Mouse (Mus musculus) kidney, embryonic 14.5 days (tissue): ENCODE results near the gene Arhgap33. TPM values are rescaled to one million over a fixed set of nuclear protein-coding genes. Genes with fewer than 3 reads are reported as not detected.

Source experiments
- ATAC-seq: fragments of 200-750 bp; cut with Nextera tagmentation; 2 replicates; pipeline ENCODE4 v1.8.0; 2017; ENCODE audit warnings: moderate number of reproducible peaks, mild to moderate bottlenecking, moderate TSS enrichment, moderate library complexity; ENCODE audit not compliant: low FRiP score, low TSS enrichment
- H3K27ac ChIP-seq: fragments of 300-500 bp; sonication (generic); 2 replicates; pipeline ENCODE4 v1.5.1; 2014; ENCODE audit warnings: low read depth, mild to moderate bottlenecking, low read length, moderate library complexity, mixed read lengths
- H3K27me3 ChIP-seq: fragments of 300-500 bp; sonication (generic); 2 replicates; pipeline ENCODE4 v1.6.1; 2014; ENCODE audit warnings: mild to moderate bottlenecking, low read length; ENCODE audit not compliant: control insufficient read depth, insufficient read depth
- H3K36me3 ChIP-seq: fragments of 300-500 bp; sonication (generic); 2 replicates; pipeline ENCODE4 v1.6.1; 2014; ENCODE audit warnings: low read length, mixed read lengths; ENCODE audit not compliant: control insufficient read depth, insufficient read depth
- H3K4me1 ChIP-seq: fragments of 300-500 bp; sonication (generic); 2 replicates; pipeline ENCODE4 v1.6.1; 2014; ENCODE audit warnings: low read length, mixed read lengths; ENCODE audit not compliant: control insufficient read depth, insufficient read depth
- H3K4me2 ChIP-seq: fragments of 300-500 bp; sonication (generic); replicated peaks from 2 replicates; pipeline ENCODE4 v1.6.1; 2014; ENCODE audit warnings: low read depth, mild to moderate bottlenecking, low read length
- H3K4me3 ChIP-seq: fragments of 300-500 bp; sonication (generic); 2 replicates; pipeline ENCODE4 v1.5.1; 2014; ENCODE audit warnings: mild to moderate bottlenecking, low read length
- H3K9ac ChIP-seq: fragments of 300-500 bp; sonication (generic); 2 replicates; pipeline ENCODE4 v1.6.1; 2014; ENCODE audit warnings: low read depth, mild to moderate bottlenecking, low read length, moderate library complexity
- H3K9me3 ChIP-seq: fragments of 300-500 bp; sonication (generic); 2 replicates; pipeline ENCODE4 v1.6.1; 2016; ENCODE audit warnings: low read length; ENCODE audit not compliant: control insufficient read depth
- WGBS: fragments of 180-500 bp; shearing (Covaris S2); extraction: QIAGEN DNeasy Blood & Tissue Kit; methylation state at CpG from one replicate; pipeline ENCODE4 v1.1.7; 2014; 5-methylcytosine and 5-hydroxymethylcytosine counted together
- polyA plus RNA-seq: library from polyadenylated mRNA; unstranded; fragments of >200 nt; fragmentation: Nextera tagmentation; extraction: Ambion mirVana; gene quantifications from 2 replicates; pipeline ENCODE4 v1.2.1, GENCODE M21; 2014

The Arhgap33 gene
- polyA plus RNA-seq, 1 experiment from 2014 or later = 17.3 TPM

GRCm38 (mm10) chr7:30556894-30557536, 22.2 kb upstream of the Arhgap33 start:
- H3K9me3 ChIP-seq = no peaks in the 10 kb centered on the region
- H3K4me2 ChIP-seq = no peak overlapping the region
- H3K4me1 ChIP-seq = peaks cover 22% of the 10 kb centered on the region
- WGBS = 94% methylated on average over 18 of the region's 18 CpGs
- H3K4me3 ChIP-seq = no peak overlapping the region
- H3K9ac ChIP-seq = no peak overlapping the region
- H3K36me3 ChIP-seq = peaks cover 33% of the 10 kb centered on the region
- no peak for ATAC-seq
- H3K27me3 ChIP-seq = no peaks in the 10 kb centered on the region
- H3K27ac ChIP-seq = no peak overlapping the region

DNA sequence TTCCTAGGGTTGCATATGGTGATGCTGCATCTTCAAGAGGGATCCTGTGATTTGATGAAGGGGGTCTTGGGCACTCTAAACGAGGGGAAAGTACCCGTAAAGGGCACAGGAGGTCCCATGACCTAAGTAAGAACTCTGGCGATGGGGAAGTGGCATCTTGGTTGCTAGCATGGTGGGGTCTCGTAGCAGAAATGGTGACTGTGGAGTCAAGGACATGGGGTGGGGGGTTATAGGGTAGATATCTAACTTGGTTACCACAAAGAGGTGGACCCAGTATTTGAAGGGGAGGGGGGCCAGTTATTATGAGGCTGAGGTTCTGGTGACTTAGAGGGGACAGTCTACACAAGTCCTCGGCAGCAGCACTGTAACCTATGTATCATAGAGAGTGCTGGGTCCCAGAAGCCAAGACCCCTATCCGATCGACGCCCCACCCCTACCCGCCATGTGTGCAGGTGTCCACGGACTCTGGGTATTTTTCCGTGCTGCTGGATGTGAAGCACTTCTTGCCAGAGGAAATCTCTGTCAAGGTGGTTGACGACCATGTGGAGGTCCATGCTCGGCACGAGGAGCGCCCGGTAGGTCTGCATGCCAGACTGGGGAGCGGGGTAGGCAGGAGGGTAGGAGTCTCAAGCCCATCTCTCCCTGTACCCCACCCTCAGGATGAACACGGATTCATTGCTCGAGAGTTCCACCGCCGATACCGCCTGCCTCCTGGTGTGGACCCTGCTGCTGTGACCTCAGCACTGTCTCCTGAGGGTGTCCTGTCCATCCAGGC, 19.1 kb upstream of the Arhgap33 start:
- 86% methylated on average over 22 of the region's 22 CpGs for WGBS
- no peaks in the 10 kb centered on the region for H3K27me3 ChIP-seq
- H3K4me1 ChIP-seq = peaks cover 17% of the 10 kb centered on the region
- peak overlapping the region; percentile 76; the same call in 1 of the 2 replicates for H3K4me3 ChIP-seq
- peaks cover 34% of the 10 kb centered on the region for H3K36me3 ChIP-seq
- no peaks in the 10 kb centered on the region for H3K9me3 ChIP-seq
- ATAC-seq = no peak
- H3K9ac ChIP-seq = peak overlapping the region; percentile 70; the same call in 1 of the 2 replicates
- no peak overlapping the region for H3K27ac ChIP-seq
- peak overlapping the region; percentile 92 for H3K4me2 ChIP-seq

DNA sequence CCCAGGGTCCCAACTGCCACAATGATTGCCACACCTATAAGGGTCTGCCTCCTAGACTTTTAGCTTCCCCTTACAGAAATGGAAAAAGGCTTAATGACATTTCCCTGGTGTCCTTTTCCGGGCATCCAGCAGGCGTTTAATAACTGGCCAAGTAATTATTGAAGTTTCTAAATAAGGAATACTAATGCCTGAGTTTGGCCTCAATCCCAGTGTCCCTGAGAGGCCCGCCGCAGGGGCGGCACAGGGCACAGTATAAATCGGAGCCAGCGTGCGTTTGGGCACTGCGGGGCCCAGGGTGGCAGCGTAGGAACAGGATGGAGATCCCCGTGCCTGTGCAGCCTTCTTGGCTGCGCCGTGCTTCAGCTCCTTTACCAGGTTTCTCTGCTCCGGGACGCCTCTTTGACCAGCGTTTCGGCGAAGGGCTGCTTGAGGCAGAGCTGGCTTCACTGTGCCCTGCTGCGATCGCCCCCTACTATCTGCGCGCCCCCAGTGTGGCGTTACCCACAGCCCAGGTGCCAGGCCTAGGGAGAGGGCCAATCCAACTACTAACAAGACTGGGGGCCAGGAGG, 18.2 kb upstream of the Arhgap33 start:
- H3K9me3 ChIP-seq = no peaks in the 10 kb centered on the region
- H3K27ac ChIP-seq = peak overlapping the region; percentile 79; the same call in 1 of the 2 replicates
- peak overlapping the region; percentile 92 for H3K4me2 ChIP-seq
- H3K9ac ChIP-seq = peak overlapping the region; percentile 70
- no peaks in the 10 kb centered on the region for H3K27me3 ChIP-seq
- peaks cover 9% of the 10 kb centered on the region for H3K4me1 ChIP-seq
- H3K36me3 ChIP-seq = peaks cover 43% of the 10 kb centered on the region
- WGBS = 5% methylated on average over 23 of the region's 23 CpGs
- ATAC-seq = no peak
- peak overlapping the region; percentile 76 for H3K4me3 ChIP-seq

- peak; percentile 95 for ATAC-seq
- Histone ChIP-seq H3K4me1 (peaks cover 8% of the 10 kb centered on the region; the same call in 1 of the 2 replicates), H3K36me3 (peaks cover 49% of the 10 kb centered on the region), H3K9me3 (no peaks in the 10 kb centered on the region), H3K4me2 (peak within 1 kb of the TSS; percentile 92), H3K9ac (peak within 1 kb of the TSS; percentile 70), H3K4me3 (peak within 1 kb of the TSS; percentile 76), H3K27ac (peak within 1 kb of the TSS; percentile 98), H3K27me3 (no peaks in the 10 kb centered on the region)
- WGBS = under 1% methylated on average over 44 of the region's 44 CpGs
Measured at GRCm38 (mm10) chr7:30552102-30553020, 17.5 kb upstream of the Arhgap33 start, which contains the start of the genes Hspb6 and Proser3. Hspb6 (plus strand) TSS chr7:30552178. Proser3 (minus strand) TSS chr7:30552299.

DNA sequence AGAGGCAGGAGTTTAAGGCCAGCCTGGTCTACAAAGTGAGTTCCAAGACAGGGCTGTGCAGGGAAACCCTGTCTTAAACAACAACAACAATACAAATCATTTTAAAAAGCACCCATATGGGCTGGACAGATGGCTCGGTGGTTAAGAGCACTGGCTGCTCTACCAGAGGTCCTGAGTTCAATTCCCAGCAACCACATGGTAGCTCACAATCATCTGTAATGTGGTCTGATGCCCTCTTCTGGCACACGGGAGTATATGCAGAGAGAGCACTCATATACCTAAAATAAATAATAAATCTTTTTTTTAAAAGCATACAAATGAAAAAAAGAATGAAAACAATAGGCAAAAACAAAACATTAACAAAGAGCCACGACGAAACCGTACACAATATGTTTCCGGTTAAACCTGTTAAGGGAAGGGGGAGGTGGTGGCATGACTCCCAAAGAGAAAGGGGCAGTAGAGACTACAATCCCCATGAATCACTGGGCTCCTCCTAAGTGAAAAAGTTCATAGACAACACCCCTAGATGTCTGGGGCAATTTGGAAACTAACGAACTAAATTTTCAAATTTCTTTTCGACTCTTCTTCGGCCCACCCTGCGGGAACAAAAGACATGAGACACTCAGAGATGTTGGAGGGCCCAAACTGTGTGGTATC, 16.7 kb upstream of the Arhgap33 start:
- 3% methylated on average over 10 of the region's 10 CpGs for WGBS
- Histone ChIP-seq H3K4me2 (peak overlapping the region; percentile 38), H3K4me3 (peak overlapping the region; percentile 76), H3K27me3 (no peaks in the 10 kb centered on the region), H3K36me3 (peaks cover 45% of the 10 kb centered on the region), H3K27ac (peak overlapping the region; percentile 98), H3K4me1 (peaks cover 8% of the 10 kb centered on the region; the same call in 1 of the 2 replicates), H3K9me3 (no peaks in the 10 kb centered on the region), H3K9ac (peak overlapping the region; percentile 70)
- ATAC-seq = peak; percentile 61

- H3K4me2 ChIP-seq = no peak overlapping the region
- no peak overlapping the region for H3K27ac ChIP-seq
- no peaks in the 10 kb centered on the region for H3K27me3 ChIP-seq
- no peak overlapping the region for H3K9ac ChIP-seq
- H3K4me3 ChIP-seq = no peak overlapping the region
- peaks cover 8% of the 10 kb centered on the region; the same call in 1 of the 2 replicates for H3K4me1 ChIP-seq
- no peaks in the 10 kb centered on the region for H3K9me3 ChIP-seq
- H3K36me3 ChIP-seq = peaks cover 44% of the 10 kb centered on the region
- ATAC-seq = no peak
- 93% methylated on average over 1 of the region's 1 CpGs for WGBS
Measured at GRCm38 (mm10) chr7:30550603-30551002, 15.7 kb upstream of the Arhgap33 start.

GRCm38 (mm10) chr7:30549880-30550279, 15.0 kb upstream of the Arhgap33 start:
- 98% methylated on average over 2 of the region's 2 CpGs for WGBS
- no peak for ATAC-seq

DNA sequence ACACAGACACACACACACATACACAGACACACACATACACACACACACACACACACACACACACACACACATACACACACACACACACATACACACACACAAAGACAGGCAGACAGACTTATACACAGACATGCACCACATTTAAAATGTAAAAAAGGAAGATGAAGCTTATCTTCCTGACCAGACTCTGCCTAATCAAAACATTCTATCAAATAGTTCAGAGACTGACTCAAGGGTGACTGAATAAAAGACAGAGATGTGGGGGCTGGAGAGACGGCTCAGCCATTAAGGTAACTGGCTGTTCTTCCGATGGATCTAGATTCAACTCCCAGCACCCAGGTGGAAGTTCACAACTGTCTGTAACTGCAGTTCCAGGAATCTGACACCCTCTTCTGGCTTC, 9.5 kb upstream of the Arhgap33 start:
- Histone ChIP-seq H3K9ac (no peak overlapping the region), H3K27ac (no peak overlapping the region), H3K4me3 (no peak overlapping the region), H3K27me3 (no peaks in the 10 kb centered on the region), H3K36me3 (peaks cover 66% of the 10 kb centered on the region), H3K4me2 (no peak overlapping the region), H3K9me3 (no peaks in the 10 kb centered on the region), H3K4me1 (no peaks in the 10 kb centered on the region)
- 87% methylated on average over 2 of the region's 2 CpGs for WGBS
- ATAC-seq = no peak

More at GRCm38 (mm10) chr7:30549880-30550279, 15.0 kb upstream of the Arhgap33 start:
- Histone ChIP-seq H3K4me2 (no peak overlapping the region), H3K9me3 (no peaks in the 10 kb centered on the region), H3K4me1 (peaks cover 8% of the 10 kb centered on the region; the same call in 1 of the 2 replicates), H3K4me3 (no peak overlapping the region), H3K9ac (no peak overlapping the region), H3K36me3 (peaks cover 41% of the 10 kb centered on the region), H3K27me3 (no peaks in the 10 kb centered on the region), H3K27ac (no peak overlapping the region)
